Mouse (Mus musculus) gastrocnemius, adult 2 months (tissue): Measurements from ENCODE around the gene Stambpl1. TPM values are rescaled to one million over a fixed set of nuclear protein-coding genes. Genes with fewer than 3 reads are reported as not detected.

Experiments used
- DNase-seq: peaks from one replicate; pipeline ENCODE4 v3.0.0; 2022
- H3K27ac ChIP-seq: fragments of 200-600 bp; 2 replicates; pipeline ENCODE4 v1.8.1; 2022; ENCODE audit warnings: mild to moderate bottlenecking
- H3K4me3 ChIP-seq: fragments of 200-600 bp; 2 replicates; pipeline ENCODE4 v1.8.1; 2022; ENCODE audit warnings: mild to moderate bottlenecking, moderate library complexity
- CTCF ChIP-seq: fragments of 200-600 bp; IDR thresholded peaks from 2 replicates; pipeline ENCODE4 v1.8.1; 2022; ENCODE audit warnings: antibody characterized with exemption, mild to moderate bottlenecking, moderate library complexity
- intact Hi-C: fragments of 180-260 bp; cut with DNase I; formaldehyde crosslinking; loops from one replicate; pipeline ENCODE4 v1.15.1; 2025
- total RNA-seq, 2 experiments: library from RNA; stranded (reverse); gene quantifications; 2 replicates each; pipeline ENCODE4 v1.2.3; 2021

Stambpl1 gene
- total RNA-seq, 2 experiments from 2014 or later, result 0.59 to 0.84 TPM

DNA sequence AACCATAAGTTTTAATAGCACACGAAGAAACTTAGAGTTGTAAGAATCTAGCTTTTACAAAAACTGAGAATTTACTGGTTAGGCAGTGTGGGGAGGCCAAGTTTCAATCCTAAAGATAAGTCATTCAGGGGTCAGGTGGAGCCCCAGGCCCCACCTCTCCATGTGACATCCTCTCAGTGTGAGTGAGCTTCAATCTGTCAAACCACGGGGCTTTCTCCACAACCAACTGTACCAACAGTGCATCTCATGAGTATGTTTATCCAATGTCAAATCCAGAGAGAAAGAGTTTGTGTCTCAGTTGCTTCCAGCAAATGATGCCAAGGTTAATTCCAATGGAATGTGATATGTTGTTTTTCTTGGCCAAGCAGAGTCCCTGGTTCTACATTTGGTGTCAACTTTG, 92.8 kb downstream of the Stambpl1 start:
- Histone ChIP-seq H3K4me3 (no peak overlapping the region), H3K27ac (no peak overlapping the region)
- no peak for DNase-seq
- intact Hi-C loops, result loop anchor here (1.0 kb wide), 1 partner anchor 41 kb away; no protein-coding TSS in a partner anchor
- TF ChIP-seq CTCF, result no peak

DNA sequence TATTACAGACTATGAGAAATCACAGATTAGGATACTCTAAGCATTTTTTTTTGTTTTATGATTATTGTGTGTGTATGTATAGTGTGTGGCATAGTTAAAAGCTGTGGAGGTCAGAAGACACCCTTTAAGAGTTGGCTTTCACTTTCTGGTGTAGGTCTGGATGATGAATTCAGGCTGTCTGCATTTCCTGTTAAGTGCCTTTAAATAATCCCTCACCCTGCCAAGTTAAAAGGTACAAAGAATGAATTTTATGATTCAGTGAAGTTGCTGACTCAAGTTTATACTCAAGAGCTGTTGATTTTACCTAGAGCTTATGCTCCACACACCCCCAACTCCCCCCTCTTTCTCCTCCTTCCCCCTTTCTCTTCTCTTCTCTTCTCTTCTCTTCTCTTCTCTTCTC, 95.2 kb downstream of the Stambpl1 start:
- no peak for TF ChIP-seq CTCF
- Histone ChIP-seq H3K27ac (no peak overlapping the region), H3K4me3 (no peak overlapping the region)
- intact Hi-C loops, result no loop called here
- DNase-seq, result no peak

DNA sequence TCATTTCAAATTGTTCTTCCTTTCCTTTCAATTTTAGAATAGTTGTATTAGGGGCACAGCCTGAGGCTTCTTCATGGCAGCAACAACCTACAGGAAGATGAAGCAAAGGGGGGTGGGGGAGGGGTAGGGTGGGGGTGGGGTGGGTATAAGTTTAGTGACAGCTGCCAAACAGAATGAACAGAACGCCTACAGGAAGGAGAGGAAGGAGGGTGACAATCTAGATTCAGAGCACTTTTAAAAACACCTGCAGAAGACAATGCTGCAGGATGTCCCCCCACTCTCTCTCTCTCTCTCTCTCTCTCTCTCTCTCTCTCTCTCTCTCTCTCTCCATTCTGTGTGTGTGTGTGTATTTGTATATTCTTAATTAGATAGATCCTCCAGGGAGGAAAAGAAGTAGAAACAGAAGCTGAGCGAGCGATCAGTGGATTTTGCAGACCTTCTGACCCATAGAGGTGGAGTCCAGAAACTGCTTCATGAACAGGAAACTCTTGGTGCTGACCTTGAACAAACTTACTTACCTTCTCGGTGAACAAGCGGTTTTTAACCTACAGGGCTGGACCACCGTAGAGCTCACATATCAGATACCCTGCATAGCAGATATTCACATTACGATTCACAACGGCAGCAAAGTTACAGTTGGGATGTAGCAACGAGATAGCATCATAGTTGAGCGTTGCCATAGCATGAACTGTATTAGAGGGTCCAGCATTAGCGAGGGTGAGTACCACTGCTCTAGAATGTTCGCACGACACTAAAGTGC, 95.8 kb downstream of the Stambpl1 start:
- no peak overlapping the region for H3K27ac ChIP-seq
- DNase-seq, result no peak
- intact Hi-C loops, result no loop called here
- no peak for TF ChIP-seq CTCF
- no peak overlapping the region for H3K4me3 ChIP-seq

DNA sequence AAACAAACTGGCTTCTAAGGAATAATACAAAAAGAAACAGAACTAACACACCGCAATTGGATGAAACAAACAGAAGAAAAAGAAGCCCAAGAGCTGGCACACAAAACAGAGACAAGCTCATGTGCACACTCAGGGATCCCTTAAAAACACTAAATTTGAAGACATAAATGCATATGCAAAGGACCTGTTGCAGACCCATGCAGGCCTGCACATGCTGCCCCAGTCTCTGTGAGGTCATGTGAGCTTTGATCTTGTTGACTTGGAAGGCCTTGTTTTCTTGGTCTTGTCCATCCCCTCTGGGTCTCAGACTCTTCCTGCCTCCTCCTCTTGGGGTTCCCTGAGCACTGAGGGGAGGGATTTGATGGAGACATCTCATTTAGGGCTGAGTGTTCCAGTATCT, 96.7 kb downstream of the Stambpl1 start:
- Histone ChIP-seq H3K4me3 (no peak overlapping the region), H3K27ac (no peak overlapping the region)
- no peak for DNase-seq
- TF ChIP-seq CTCF, result no peak
- intact Hi-C loops, result no loop called here

Other genes with a start within 250 kb of the Stambpl1 start
- gene Lipf, start 231.0 kb upstream of the Stambpl1 start, total RNA-seq, result not detected
- gene Lipk, start 183.9 kb upstream of the Stambpl1 start, total RNA-seq, result not detected
- not detected for gene Lipn, start 124.9 kb upstream of the Stambpl1 start, total RNA-seq
- gene Lipm, start 91.3 kb upstream of the Stambpl1 start, total RNA-seq, result not detected
- not detected for gene Ankrd22, start 26.2 kb upstream of the Stambpl1 start, total RNA-seq
- gene Acta2, start 63.4 kb downstream of the Stambpl1 start, total RNA-seq, result 10 to 100 TPM; 52.8 to 61.6 TPM
- gene Fas, start 98.4 kb downstream of the Stambpl1 start, total RNA-seq, result 1 to 10 TPM; 4.0 to 5.8 TPM